In genomic region chr8:45755482-45755881, GRCm38 (mm10) we compare ENCODE assay signal across 16 mouse cellular contexts.
DNase-seq lines count a peak whose midpoint lies in the region; ATAC-seq lines count a peak whose summit lies in the region.
"Had no signal": no experiment of that assay in that cellular context is flagged by ENCODE, and none has a peak within 500 bp of the region (broad histone marks: within the 10 kb centered on the region; RNA-seq: fewer than 3 reads in every experiment).

No protein-coding gene starts in this region.

- H3K9ac ChIP-seq in hindbrain, embryonic 13.5 days: no peak overlapping the region
- H3K9ac ChIP-seq in hindbrain, embryonic 12.5 days: no peak overlapping the region
- H3K9ac ChIP-seq in midbrain, embryonic 15.5 days: no peak overlapping the region
- H3K9ac ChIP-seq in midbrain, embryonic 11.5 days (ENCODE audit: low read length): no peak overlapping the region
- H3K9ac ChIP-seq in forebrain, embryonic 16.5 days (replicated peaks; ENCODE audit: low read depth, low read length): no peak overlapping the region
- H3K9ac ChIP-seq: heart, embryonic 12.5 days had no signal

- peaks cover 19% of the 10 kb centered on the region for H3K36me3 ChIP-seq in hindbrain, embryonic 13.5 days
- peaks cover 11% of the 10 kb centered on the region for H3K36me3 ChIP-seq in hindbrain, embryonic 12.5 days
- peaks cover 6% of the 10 kb centered on the region; the same call in 1 of the 2 replicates for H3K36me3 ChIP-seq in midbrain, embryonic 15.5 days (replicated peaks)
- no peaks in the 10 kb centered on the region for H3K36me3 ChIP-seq in midbrain, embryonic 11.5 days (ENCODE audit: control insufficient read depth, insufficient read depth, low read length)
- peaks cover 7% of the 10 kb centered on the region; the same call in 1 of the 2 replicates for H3K36me3 ChIP-seq in forebrain, embryonic 16.5 days (ENCODE audit: control insufficient read depth, insufficient read depth)
- H3K36me3 ChIP-seq: G1E had no signal

- H3K4me2 ChIP-seq in hindbrain, embryonic 13.5 days: no peak overlapping the region
- no peak overlapping the region for H3K4me2 ChIP-seq in hindbrain, embryonic 12.5 days (replicated peaks)
- H3K4me2 ChIP-seq in midbrain, embryonic 15.5 days: no peak overlapping the region
- no peak overlapping the region for H3K4me2 ChIP-seq in midbrain, embryonic 11.5 days
- no peak overlapping the region for H3K4me2 ChIP-seq in forebrain, embryonic 16.5 days (ENCODE audit: low read length)
- H3K4me2 ChIP-seq: heart, embryonic 12.5 days had no signal

- H3K9me3 ChIP-seq in hindbrain, embryonic 13.5 days: no peaks in the 10 kb centered on the region
- H3K9me3 ChIP-seq in hindbrain, embryonic 12.5 days (replicated peaks): no peaks in the 10 kb centered on the region
- no peaks in the 10 kb centered on the region for H3K9me3 ChIP-seq in midbrain, embryonic 15.5 days
- no peaks in the 10 kb centered on the region for H3K9me3 ChIP-seq in midbrain, embryonic 11.5 days (ENCODE audit: control insufficient read depth, low read length)
- H3K9me3 ChIP-seq in forebrain, embryonic 16.5 days (ENCODE audit: control insufficient read depth, low read length): no peaks in the 10 kb centered on the region
- H3K9me3 ChIP-seq: G1E; heart, embryonic 12.5 days; midbrain, embryonic 10.5 days had no signal

- no peak overlapping the region for H3K4me3 ChIP-seq in hindbrain, embryonic 13.5 days
- no peak overlapping the region for H3K4me3 ChIP-seq in hindbrain, embryonic 12.5 days
- no peak overlapping the region for H3K4me3 ChIP-seq in midbrain, embryonic 15.5 days
- H3K4me3 ChIP-seq in midbrain, embryonic 11.5 days (ENCODE audit: low read depth, low read length): no peak overlapping the region
- H3K4me3 ChIP-seq in forebrain, embryonic 16.5 days (replicated peaks; ENCODE audit: low read length): no peak overlapping the region
- H3K4me3 ChIP-seq: heart, embryonic 12.5 days; midbrain, embryonic 10.5 days had no signal

- ATAC-seq in hindbrain, embryonic 13.5 days (ENCODE audit: low FRiP score): 0 out of 2 replicates have a peak, but pooled peaks have one; percentile 43
- no peak for ATAC-seq in hindbrain, embryonic 12.5 days (ENCODE audit: low FRiP score)
- 0 out of 2 replicates have a peak, but pooled peaks have one; percentile 14 for ATAC-seq in midbrain, embryonic 15.5 days (replicated peaks)
- ATAC-seq in midbrain, embryonic 11.5 days (ENCODE audit: low FRiP score): no peak
- ATAC-seq in forebrain, embryonic 16.5 days: peak; percentile 62
- ATAC-seq in activated CD4-positive, CD25-positive, alpha-beta regulatory T cell, adult 4 months: no peak
- ATAC-seq in megakaryocyte progenitor cell, adult 5-6 weeks (replicated peaks; ENCODE audit: poor library complexity): no peak
- ATAC-seq: intestine, postnatal 0 days had no signal

- H3K27me3 ChIP-seq in hindbrain, embryonic 13.5 days: no peaks in the 10 kb centered on the region
- H3K27me3 ChIP-seq in hindbrain, embryonic 12.5 days: no peaks in the 10 kb centered on the region
- no peaks in the 10 kb centered on the region for H3K27me3 ChIP-seq in midbrain, embryonic 15.5 days (replicated peaks)
- no peaks in the 10 kb centered on the region for H3K27me3 ChIP-seq in midbrain, embryonic 11.5 days (ENCODE audit: control insufficient read depth, insufficient read depth, low read length)
- H3K27me3 ChIP-seq in forebrain, embryonic 16.5 days (replicated peaks; ENCODE audit: control insufficient read depth, insufficient read depth, low read length): no peaks in the 10 kb centered on the region
- H3K27me3 ChIP-seq: heart, embryonic 12.5 days had no signal

- peaks cover 10% of the 10 kb centered on the region; the same call in 1 of the 2 replicates for H3K4me1 ChIP-seq in hindbrain, embryonic 13.5 days (replicated peaks)
- H3K4me1 ChIP-seq in hindbrain, embryonic 12.5 days: no peaks in the 10 kb centered on the region
- no peaks in the 10 kb centered on the region for H3K4me1 ChIP-seq in midbrain, embryonic 15.5 days
- H3K4me1 ChIP-seq in midbrain, embryonic 11.5 days (ENCODE audit: control insufficient read depth, insufficient read depth, low read length): no peaks in the 10 kb centered on the region
- peaks cover 11% of the 10 kb centered on the region for H3K4me1 ChIP-seq in forebrain, embryonic 16.5 days (replicated peaks; ENCODE audit: control insufficient read depth, insufficient read depth, low read length)
- H3K4me1 ChIP-seq: heart, embryonic 12.5 days had no signal

- H3K27ac ChIP-seq in hindbrain, embryonic 13.5 days: no peak overlapping the region; the same call in 1 of the 2 replicates
- no peak overlapping the region for H3K27ac ChIP-seq in hindbrain, embryonic 12.5 days
- no peak overlapping the region for H3K27ac ChIP-seq in midbrain, embryonic 15.5 days
- no peak overlapping the region for H3K27ac ChIP-seq in midbrain, embryonic 11.5 days (ENCODE audit: low read depth, low read length)
- H3K27ac ChIP-seq in forebrain, embryonic 16.5 days (ENCODE audit: low read length): 0 out of 2 replicates have a peak overlapping the region, but pooled peaks have one; percentile 12
- H3K27ac ChIP-seq: midbrain, embryonic 10.5 days had no signal

- 68% methylated on average over 9 of the region's 9 CpGs for WGBS in hindbrain, embryonic 13.5 days
- WGBS in hindbrain, embryonic 12.5 days: 75% methylated on average over 9 of the region's 9 CpGs
- 81% methylated on average over 9 of the region's 9 CpGs for WGBS in midbrain, embryonic 15.5 days
- 97% methylated on average over 9 of the region's 9 CpGs for WGBS in midbrain, embryonic 11.5 days
- 54% methylated on average over 9 of the region's 9 CpGs for WGBS in forebrain, embryonic 16.5 days

- DNase-seq in midbrain, embryonic 11.5 days (ENCODE audit: low spot score, missing footprints): no peak
- DNase-seq: adrenal gland, postnatal 25 days; cerebellum, adult 9-10 months; gastrocnemius, postnatal 10 days; heart, postnatal 36 days; lung, postnatal 14 days had no signal

Comparison
In these comparisons a context has a peak if more than half of its experiments do, and no peak if none do; other contexts are left out.
1. ATAC-seq: peak in hindbrain, embryonic 13.5 days (single experiment), midbrain, embryonic 15.5 days (single experiment) and forebrain, embryonic 16.5 days (single experiment); none in hindbrain, embryonic 12.5 days (single experiment), midbrain, embryonic 11.5 days (single experiment), activated CD4-positive, CD25-positive, alpha-beta regulatory T cell, adult 4 months (single experiment) and megakaryocyte progenitor cell, adult 5-6 weeks (single experiment).